Mouse (Mus musculus): ENCODE data around the gene Fam161b.

GRCm38 (mm10) chr12:84400068-84400467 lies 38.4 kb upstream of the Fam161b start:
- no peak for TF ChIP-seq CTCF (IDR thresholded peaks at IDR 0.05; ENCODE audit: insufficient read depth, low read depth, low read length)
- TF ChIP-seq POLR2A (IDR thresholded peaks at IDR 0.05; ENCODE audit: insufficient read depth, low read depth, low read length) = no peak
